Mouse (Mus musculus) erythroblast, embryonic 14.5 days (primary cell): ENCODE measurements around the gene E2f3. TPM values are rescaled to one million over a fixed set of nuclear protein-coding genes. Genes with fewer than 3 reads are reported as not detected.

Experiments used
- H3K27me3 ChIP-seq: 2 replicates; pipeline ENCODE4 v1.6.1; 2012; ENCODE audit warnings: inconsistent platforms; ENCODE audit not compliant: control insufficient read depth
- H3K36me3 ChIP-seq: 2 replicates; pipeline ENCODE4 v1.6.1; 2012; ENCODE audit warnings: mild to moderate bottlenecking, inconsistent platforms; ENCODE audit not compliant: control insufficient read depth
- H3K4me1 ChIP-seq: 2 replicates; pipeline ENCODE4 v1.6.1; 2012; ENCODE audit warnings: inconsistent platforms; ENCODE audit not compliant: control insufficient read depth
- H3K4me3 ChIP-seq: replicated peaks from 2 replicates; pipeline ENCODE3; 2012; ENCODE audit warnings: moderate library complexity, mild to moderate bottlenecking, inconsistent platforms
- H3K9me3 ChIP-seq: 2 replicates; pipeline ENCODE4 v1.6.1; 2012; ENCODE audit warnings: low read length, inconsistent platforms, mixed read lengths; ENCODE audit not compliant: control insufficient read depth
- GATA1 ChIP-seq: IDR thresholded peaks from 2 replicates; pipeline ENCODE4 v1.6.1; 2012; ENCODE audit warnings: low read length, inconsistent platforms, mixed read lengths
- TAL1 ChIP-seq: IDR thresholded peaks from 3 replicates; pipeline ENCODE4 v1.6.1; 2012; ENCODE audit warnings: low read length, inconsistent platforms, mixed read lengths
- polyA plus RNA-seq: library from polyadenylated mRNA; stranded (reverse); fragments of >175 nt; gene quantifications from 2 replicates; pipeline ENCODE4 v1.2.3, GENCODE M21; 2012

Gene E2f3
- polyA plus RNA-seq, 1 experiment: 1.2 TPM

DNA sequence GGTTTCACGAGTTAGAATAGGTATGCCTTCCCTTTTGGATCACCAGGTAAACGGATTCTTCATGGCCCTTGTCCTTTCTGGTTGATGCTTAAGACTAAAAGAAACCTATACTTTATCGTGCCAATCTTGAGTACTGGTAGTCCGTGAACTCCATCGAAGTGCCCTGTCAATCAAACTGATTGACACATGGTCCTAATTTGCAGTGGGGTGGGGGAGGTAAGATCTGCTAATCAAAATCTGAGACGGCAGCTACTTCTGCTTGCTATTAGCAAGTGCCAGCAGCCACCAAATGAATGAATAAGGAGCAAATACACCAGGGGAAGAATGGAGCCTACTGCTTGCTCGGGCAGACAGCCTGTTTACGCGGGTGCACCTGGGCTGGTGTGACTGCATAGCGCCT is 72.3 kb downstream of the E2f3 start:
- peaks cover 96% of the 10 kb centered on the region for H3K36me3 ChIP-seq
- H3K4me1 ChIP-seq: no peaks in the 10 kb centered on the region
- H3K9me3 ChIP-seq: no peaks in the 10 kb centered on the region
- H3K4me3 ChIP-seq: no peak overlapping the region
- H3K27me3 ChIP-seq: no peaks in the 10 kb centered on the region
- TF ChIP-seq GATA1 (no peak), TAL1 (no peak)

GRCm38 (mm10) chr13:29913061-29913460 is 72.8 kb downstream of the E2f3 start:
- TF ChIP-seq TAL1: no peak
- no peak for TF ChIP-seq GATA1
- Histone ChIP-seq H3K9me3 (0 out of 2 replicates have a peak, but pooled peaks cover 2% of the 10 kb centered on the region), H3K4me1 (no peaks in the 10 kb centered on the region), H3K36me3 (peaks cover 96% of the 10 kb centered on the region), H3K4me3 (no peak overlapping the region), H3K27me3 (no peaks in the 10 kb centered on the region)

GRCm38 (mm10) chr13:29912251-29912650 is 73.6 kb downstream of the E2f3 start:
- Histone ChIP-seq H3K36me3 (peaks cover 96% of the 10 kb centered on the region), H3K27me3 (no peaks in the 10 kb centered on the region), H3K9me3 (0 out of 2 replicates have a peak, but pooled peaks cover 2% of the 10 kb centered on the region), H3K4me1 (no peaks in the 10 kb centered on the region), H3K4me3 (no peak overlapping the region)
- TF ChIP-seq GATA1 (no peak), TAL1 (no peak)

- no peaks in the 10 kb centered on the region for H3K4me1 ChIP-seq
- peaks cover 93% of the 10 kb centered on the region for H3K36me3 ChIP-seq
- TF ChIP-seq TAL1 (no peak), GATA1 (no peak)
- H3K27me3 ChIP-seq: no peaks in the 10 kb centered on the region
- 0 out of 2 replicates have a peak, but pooled peaks cover 2% of the 10 kb centered on the region for H3K9me3 ChIP-seq
- no peak overlapping the region for H3K4me3 ChIP-seq
These were observed 74.7 kb downstream of the E2f3 start for GRCm38 (mm10) chr13:29911141-29911540.

DNA sequence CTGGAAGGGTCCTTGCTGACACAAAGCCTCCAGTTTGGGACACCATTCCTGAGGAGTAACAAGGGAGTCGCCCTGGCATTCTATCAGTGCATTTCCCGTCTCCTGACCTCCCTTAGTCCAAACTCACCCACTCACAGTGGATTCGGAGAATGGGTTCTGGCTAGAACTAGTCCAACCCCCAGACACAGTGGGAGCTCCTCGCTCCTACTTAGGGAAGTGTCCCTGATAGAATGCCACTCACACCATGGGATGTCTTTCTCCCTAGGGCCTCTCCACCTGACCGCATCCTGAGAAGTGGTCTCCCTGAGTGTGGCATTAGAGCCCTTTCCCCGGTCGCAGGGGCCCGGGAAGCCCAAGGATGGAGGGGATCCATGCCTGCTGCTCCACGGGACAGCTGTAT is 77.4 kb downstream of the E2f3 start:
- H3K27me3 ChIP-seq: no peaks in the 10 kb centered on the region
- no peaks in the 10 kb centered on the region for H3K4me1 ChIP-seq
- H3K9me3 ChIP-seq: 0 out of 2 replicates have a peak, but pooled peaks cover 2% of the 10 kb centered on the region
- H3K36me3 ChIP-seq: peaks cover 69% of the 10 kb centered on the region
- H3K4me3 ChIP-seq: no peak overlapping the region
- TF ChIP-seq TAL1 (no peak), GATA1 (no peak)

DNA sequence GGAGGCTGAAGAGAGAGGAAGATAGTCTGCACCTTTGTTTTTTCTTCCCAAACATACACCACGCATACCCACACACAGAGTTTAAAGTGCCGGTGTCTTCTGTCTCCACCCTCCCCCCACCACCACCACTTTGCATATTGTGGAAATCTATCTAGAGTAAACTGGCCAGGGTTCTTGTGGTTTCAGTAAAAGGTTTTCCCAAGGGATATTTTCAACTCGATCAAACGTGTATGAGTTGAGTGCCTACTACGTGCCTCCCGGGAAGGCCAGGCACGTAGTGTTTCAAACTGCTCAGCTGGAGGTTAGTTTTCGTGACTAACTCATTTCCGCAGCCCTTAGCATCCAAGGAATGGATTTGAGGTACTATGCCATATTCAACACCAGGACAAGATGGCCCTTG is 77.9 kb downstream of the E2f3 start:
- Histone ChIP-seq H3K9me3 (0 out of 2 replicates have a peak, but pooled peaks cover 2% of the 10 kb centered on the region), H3K4me1 (no peaks in the 10 kb centered on the region), H3K4me3 (no peak overlapping the region), H3K36me3 (peaks cover 64% of the 10 kb centered on the region), H3K27me3 (no peaks in the 10 kb centered on the region)
- no peak for TF ChIP-seq TAL1
- TF ChIP-seq GATA1: no peak

DNA sequence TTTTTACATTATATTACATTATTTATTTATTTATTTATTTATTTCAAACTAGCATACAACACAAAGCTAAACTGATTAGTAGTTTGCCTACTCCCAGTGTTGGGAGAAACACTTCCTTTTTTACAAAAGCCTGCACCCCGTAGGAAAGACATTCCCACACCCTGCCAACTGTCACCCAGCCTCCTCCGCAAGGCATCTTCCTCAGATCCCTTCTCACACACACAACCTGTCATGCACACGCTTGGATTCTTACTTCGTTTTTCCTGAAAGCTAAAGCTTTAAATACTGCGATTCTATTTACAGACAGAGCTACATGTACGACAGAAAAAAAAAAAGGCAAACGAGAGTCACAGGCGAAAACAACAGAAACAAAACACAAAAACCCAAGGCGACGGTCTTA is 79.1 kb downstream of the E2f3 start:
- TF ChIP-seq TAL1 (no peak), GATA1 (no peak)
- Histone ChIP-seq H3K4me3 (no peak overlapping the region), H3K36me3 (peaks cover 53% of the 10 kb centered on the region), H3K4me1 (no peaks in the 10 kb centered on the region), H3K27me3 (no peaks in the 10 kb centered on the region), H3K9me3 (0 out of 2 replicates have a peak, but pooled peaks cover 2% of the 10 kb centered on the region)

- 0 out of 2 replicates have a peak, but pooled peaks cover 2% of the 10 kb centered on the region for H3K9me3 ChIP-seq
- no peak for TF ChIP-seq GATA1
- no peak for TF ChIP-seq TAL1
- H3K4me3 ChIP-seq: no peak overlapping the region
- no peaks in the 10 kb centered on the region for H3K27me3 ChIP-seq
- H3K36me3 ChIP-seq: peaks cover 20% of the 10 kb centered on the region
- no peaks in the 10 kb centered on the region for H3K4me1 ChIP-seq
These were observed 82.5 kb downstream of the E2f3 start for GRCm38 (mm10) chr13:29903341-29903740.

- H3K4me3 ChIP-seq: no peak overlapping the region
- TF ChIP-seq TAL1: no peak
- TF ChIP-seq GATA1: no peak
- H3K9me3 ChIP-seq: peaks cover 3% of the 10 kb centered on the region
- peaks cover 13% of the 10 kb centered on the region for H3K36me3 ChIP-seq
- no peaks in the 10 kb centered on the region for H3K4me1 ChIP-seq
- no peaks in the 10 kb centered on the region for H3K27me3 ChIP-seq
These were observed 83.2 kb downstream of the E2f3 start for GRCm38 (mm10) chr13:29902676-29903075.

DNA sequence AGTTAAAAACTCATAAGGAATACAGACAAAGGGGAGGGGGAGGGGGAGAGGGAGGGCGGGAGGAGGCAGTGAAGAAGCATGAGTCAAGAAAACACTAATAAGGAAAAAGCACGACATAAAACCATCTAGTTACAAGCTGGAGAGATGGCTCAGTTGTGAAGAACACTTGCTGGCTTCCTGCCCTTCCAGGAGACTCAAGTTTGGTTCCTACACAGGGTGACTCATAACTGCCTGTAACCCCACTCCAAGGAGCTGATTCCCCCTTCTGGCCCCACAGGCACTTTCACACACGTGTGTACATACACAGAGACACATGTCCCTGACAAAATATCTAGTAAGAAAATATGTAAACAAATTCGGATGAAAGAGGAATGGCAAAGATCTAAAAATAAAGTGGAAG is 84.2 kb downstream of the E2f3 start:
- Histone ChIP-seq H3K4me3 (no peak overlapping the region), H3K4me1 (no peaks in the 10 kb centered on the region), H3K9me3 (peaks cover 5% of the 10 kb centered on the region), H3K27me3 (no peaks in the 10 kb centered on the region), H3K36me3 (peaks cover 4% of the 10 kb centered on the region)
- TF ChIP-seq GATA1: no peak
- no peak for TF ChIP-seq TAL1
